Mouse (Mus musculus) heart, embryonic 11.5 days (tissue): ENCODE measurements around the gene Slc23a2. TPM values are rescaled to one million over a fixed set of nuclear protein-coding genes. Genes with fewer than 3 reads are reported as not detected.

ENCODE experiments used
- ATAC-seq: fragments of 200-750 bp; cut with Nextera tagmentation; replicated peaks from 2 replicates; pipeline ENCODE4 v1.8.0; 2017; ENCODE audit warnings: moderate library complexity; ENCODE audit not compliant: insufficient number of reproducible peaks, low FRiP score, low TSS enrichment
- H3K27ac ChIP-seq: fragments of 300-500 bp; sonication (generic); 2 replicates; pipeline ENCODE4 v1.5.1; 2014; ENCODE audit warnings: mild to moderate bottlenecking, low read depth, low read length
- H3K27me3 ChIP-seq: fragments of 300-500 bp; sonication (generic); 2 replicates; pipeline ENCODE4 v1.6.1; 2014; ENCODE audit warnings: mild to moderate bottlenecking, low read length, mixed read lengths; ENCODE audit not compliant: control insufficient read depth, insufficient read depth
- H3K36me3 ChIP-seq: fragments of 300-500 bp; sonication (generic); 2 replicates; pipeline ENCODE4 v1.6.1; 2014; ENCODE audit warnings: mild to moderate bottlenecking, low read length, moderate library complexity, mixed read lengths; ENCODE audit not compliant: control insufficient read depth, insufficient read depth
- H3K4me1 ChIP-seq: fragments of 300-500 bp; sonication (generic); 2 replicates; pipeline ENCODE4 v1.6.1; 2014; ENCODE audit warnings: low read length; ENCODE audit not compliant: control insufficient read depth, insufficient read depth
- H3K4me2 ChIP-seq: fragments of 300-500 bp; sonication (generic); 2 replicates; pipeline ENCODE4 v1.6.1; 2014; ENCODE audit warnings: mild to moderate bottlenecking, moderate library complexity
- H3K4me3 ChIP-seq: fragments of 300-500 bp; sonication (generic); 2 replicates; pipeline ENCODE4 v1.5.1; 2014; ENCODE audit warnings: low read depth, low read length
- H3K9ac ChIP-seq: fragments of 300-500 bp; sonication (generic); 2 replicates; pipeline ENCODE4 v1.6.1; 2014; ENCODE audit warnings: mild to moderate bottlenecking, low read depth, low read length, moderate library complexity
- H3K9me3 ChIP-seq: fragments of 300-500 bp; sonication (generic); replicated peaks from 2 replicates; pipeline ENCODE4 v1.6.1; 2016; ENCODE audit warnings: low read length; ENCODE audit not compliant: control insufficient read depth
- WGBS: fragments of 180-500 bp; shearing (Covaris S2); extraction: QIAGEN DNeasy Blood & Tissue Kit; methylation state at CpG from one replicate; pipeline ENCODE4 v1.1.7; 2014; ENCODE audit not compliant: insufficient replicate concordance; 5-methylcytosine and 5-hydroxymethylcytosine counted together
- polyA plus RNA-seq: library from polyadenylated mRNA; unstranded; fragments of >200 nt; fragmentation: Nextera tagmentation; extraction: Ambion mirVana; gene quantifications from 2 replicates; pipeline ENCODE4 v1.2.1, GENCODE M21; 2014

Gene Slc23a2
- polyA plus RNA-seq, 1 experiment from 2014 or later, result 8.7 TPM

DNA sequence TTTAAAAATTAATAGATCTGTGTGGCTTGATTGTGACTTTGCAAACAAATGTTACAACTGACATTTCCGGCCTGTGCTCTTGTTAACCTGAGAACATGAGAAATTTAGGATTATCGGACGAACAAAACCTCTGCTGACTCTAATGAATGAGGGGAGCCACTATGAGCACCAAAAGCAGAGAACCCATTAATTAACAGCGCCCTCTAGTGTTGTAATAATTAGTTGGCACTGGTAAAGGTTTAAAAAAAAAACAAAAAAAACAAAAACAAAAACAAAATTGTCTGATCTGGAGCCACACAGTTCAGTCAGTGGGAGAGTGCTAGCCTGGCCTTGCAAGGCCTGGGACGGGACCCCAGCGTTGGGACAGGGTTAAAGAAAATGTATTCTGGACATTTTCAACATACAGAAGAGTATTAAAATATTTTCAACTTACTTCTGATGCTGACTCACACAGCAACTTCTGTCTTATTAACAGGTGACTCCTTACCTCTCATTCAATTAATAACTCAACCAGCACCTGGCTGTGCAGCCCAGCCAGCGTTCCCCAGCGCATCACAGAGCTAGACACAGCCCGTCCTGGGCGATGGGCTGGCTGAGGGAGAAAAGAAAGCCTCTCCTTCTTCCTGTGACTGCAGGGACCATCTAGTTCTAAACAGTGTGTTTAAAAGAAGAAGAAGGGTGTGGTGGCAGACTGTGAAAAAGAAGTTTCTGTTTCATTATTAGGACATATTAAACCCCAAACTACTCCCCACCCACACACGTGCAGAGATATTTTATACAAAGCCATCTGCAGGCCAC is 30.7 kb downstream of the Slc23a2 start:
- Histone ChIP-seq H3K27ac (no peak overlapping the region), H3K4me2 (no peak overlapping the region), H3K4me3 (no peak overlapping the region), H3K4me1 (0 out of 2 replicates have a peak, but pooled peaks cover 5% of the 10 kb centered on the region), H3K36me3 (no peaks in the 10 kb centered on the region), H3K9me3 (no peaks in the 10 kb centered on the region), H3K27me3 (no peaks in the 10 kb centered on the region), H3K9ac (no peak overlapping the region)
- no peak for ATAC-seq
- 59% methylated on average over 11 of the region's 11 CpGs for WGBS

DNA sequence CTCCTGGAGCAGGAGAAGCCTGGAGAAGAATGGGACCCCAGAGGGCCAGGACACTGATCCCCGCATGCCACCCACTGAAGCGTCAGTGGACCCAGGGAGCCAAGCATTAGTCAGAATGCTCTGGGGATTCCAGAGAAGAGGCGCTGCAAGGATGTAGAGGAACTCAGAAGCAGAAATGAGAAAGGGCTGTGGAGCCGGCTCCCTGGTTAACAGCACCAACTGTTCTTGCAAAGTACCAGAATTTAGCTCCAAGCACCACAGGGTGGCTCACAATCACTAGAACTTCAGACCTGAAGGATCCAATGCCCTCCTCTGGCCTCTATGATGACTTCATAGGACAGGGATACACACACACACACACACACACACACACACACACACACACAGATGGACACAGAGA is 32.6 kb downstream of the Slc23a2 start:
- H3K4me1 ChIP-seq, result peaks cover 5% of the 10 kb centered on the region; the same call in 1 of the 2 replicates
- no peak for ATAC-seq
- no peak overlapping the region for H3K9ac ChIP-seq
- no peak overlapping the region for H3K4me2 ChIP-seq
- H3K36me3 ChIP-seq, result no peaks in the 10 kb centered on the region
- WGBS, result 83% methylated on average over 4 of the region's 4 CpGs
- H3K27me3 ChIP-seq, result no peaks in the 10 kb centered on the region
- no peak overlapping the region for H3K4me3 ChIP-seq
- H3K9me3 ChIP-seq, result no peaks in the 10 kb centered on the region
- H3K27ac ChIP-seq, result no peak overlapping the region

DNA sequence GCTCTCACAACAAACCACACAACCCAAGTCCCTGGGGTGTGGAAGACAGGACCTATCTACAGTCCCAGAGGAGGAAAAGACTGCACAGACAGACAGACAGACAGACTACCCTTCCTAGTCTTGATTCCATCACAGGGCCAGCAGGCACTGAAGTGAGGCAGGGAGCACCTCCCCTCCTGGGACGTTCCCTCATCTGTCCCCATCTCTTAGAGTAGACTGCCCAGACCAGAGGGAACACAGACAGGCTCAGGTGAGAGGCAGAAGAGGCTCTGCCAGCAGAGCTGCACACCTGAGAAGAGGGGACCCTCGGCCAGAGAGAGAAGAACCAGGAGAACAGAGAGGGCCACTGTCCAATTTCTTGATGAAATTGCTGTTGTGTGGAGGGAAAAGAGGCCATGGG is 33.0 kb downstream of the Slc23a2 start:
- no peak overlapping the region for H3K27ac ChIP-seq
- no peak overlapping the region for H3K9ac ChIP-seq
- WGBS, result 63% methylated on average over 2 of the region's 2 CpGs
- no peak overlapping the region for H3K4me3 ChIP-seq
- no peaks in the 10 kb centered on the region for H3K27me3 ChIP-seq
- H3K4me2 ChIP-seq, result no peak overlapping the region
- no peaks in the 10 kb centered on the region for H3K36me3 ChIP-seq
- no peaks in the 10 kb centered on the region for H3K9me3 ChIP-seq
- no peak for ATAC-seq
- H3K4me1 ChIP-seq, result peaks cover 6% of the 10 kb centered on the region; the same call in 1 of the 2 replicates

DNA sequence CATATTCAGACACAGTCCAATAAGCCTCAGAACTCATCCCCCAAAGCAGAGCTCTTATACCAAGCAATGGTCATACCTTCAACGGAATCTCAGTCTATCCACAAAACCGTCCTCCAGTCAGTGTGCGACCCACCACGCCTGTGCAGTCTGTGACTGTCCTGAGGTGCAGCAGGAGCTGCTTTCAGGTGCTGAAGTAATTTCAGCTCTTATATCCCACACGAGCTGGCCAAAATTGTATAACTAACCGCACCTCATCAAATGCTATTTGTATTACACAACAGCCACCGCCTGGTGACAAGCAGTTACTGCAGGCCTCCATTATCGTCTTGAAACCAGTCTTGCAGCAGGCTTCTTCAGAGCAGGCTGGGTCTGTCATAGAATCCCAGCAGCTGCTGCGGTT is 33.6 kb downstream of the Slc23a2 start:
- Histone ChIP-seq H3K4me1 (peaks cover 11% of the 10 kb centered on the region; the same call in 1 of the 2 replicates), H3K9me3 (no peaks in the 10 kb centered on the region), H3K36me3 (no peaks in the 10 kb centered on the region), H3K4me3 (no peak overlapping the region), H3K4me2 (no peak overlapping the region), H3K27ac (no peak overlapping the region; the same call in 1 of the 2 replicates), H3K27me3 (no peaks in the 10 kb centered on the region), H3K9ac (no peak overlapping the region)
- ATAC-seq, result no peak
- WGBS, result 48% methylated on average over 9 of the region's 9 CpGs

DNA sequence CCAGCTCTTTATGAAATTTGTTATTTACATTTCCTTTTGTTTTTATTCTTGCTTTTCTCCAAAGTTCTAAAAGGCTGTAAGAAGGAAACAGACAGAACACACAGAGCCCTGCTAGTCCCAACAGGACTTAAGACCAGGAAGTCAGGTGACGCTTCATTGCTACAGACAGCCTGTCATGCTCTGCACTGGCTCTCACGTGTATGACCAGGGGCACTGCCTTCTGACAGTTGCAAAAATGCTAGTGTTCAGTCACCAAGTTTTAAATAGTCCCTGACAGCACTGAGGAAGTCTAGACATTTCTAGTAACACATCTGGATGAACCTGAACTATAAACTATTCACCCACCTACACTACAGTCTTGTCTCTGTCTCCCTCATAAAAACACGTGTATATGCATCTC is 34.2 kb downstream of the Slc23a2 start:
- no peak overlapping the region for H3K4me2 ChIP-seq
- H3K27ac ChIP-seq, result no peak overlapping the region; the same call in 1 of the 2 replicates
- H3K4me3 ChIP-seq, result no peak overlapping the region
- no peaks in the 10 kb centered on the region for H3K9me3 ChIP-seq
- H3K9ac ChIP-seq, result no peak overlapping the region
- 44% methylated on average over 3 of the region's 3 CpGs for WGBS
- ATAC-seq, result no peak
- H3K27me3 ChIP-seq, result no peaks in the 10 kb centered on the region
- H3K4me1 ChIP-seq, result peaks cover 16% of the 10 kb centered on the region
- no peaks in the 10 kb centered on the region for H3K36me3 ChIP-seq

DNA sequence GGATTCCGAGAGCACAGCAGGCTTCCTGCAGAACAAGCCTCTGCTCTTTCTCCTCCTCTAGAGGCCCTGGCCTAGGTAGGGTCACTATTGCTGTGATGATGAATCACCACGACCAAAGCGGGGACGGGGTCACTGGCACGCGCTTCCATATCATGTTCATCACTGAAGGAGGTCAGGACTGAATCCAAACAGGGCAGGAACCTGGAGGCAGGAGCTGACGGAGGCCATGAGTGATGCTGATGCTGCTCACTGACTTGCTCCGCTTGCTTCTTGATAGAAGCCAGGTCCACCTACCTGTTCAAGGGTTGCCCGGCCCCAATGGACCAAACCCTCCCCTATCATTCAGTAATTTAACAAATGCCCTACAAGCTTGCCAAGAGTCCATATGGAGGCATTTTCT is 35.9 kb downstream of the Slc23a2 start:
- H3K27ac ChIP-seq, result no peak overlapping the region
- H3K9me3 ChIP-seq, result no peaks in the 10 kb centered on the region
- no peak overlapping the region for H3K4me2 ChIP-seq
- ATAC-seq, result no peak
- H3K27me3 ChIP-seq, result no peaks in the 10 kb centered on the region
- H3K36me3 ChIP-seq, result no peaks in the 10 kb centered on the region
- peaks cover 24% of the 10 kb centered on the region for H3K4me1 ChIP-seq
- no peak overlapping the region for H3K4me3 ChIP-seq
- 86% methylated on average over 9 of the region's 9 CpGs for WGBS
- H3K9ac ChIP-seq, result no peak overlapping the region

DNA sequence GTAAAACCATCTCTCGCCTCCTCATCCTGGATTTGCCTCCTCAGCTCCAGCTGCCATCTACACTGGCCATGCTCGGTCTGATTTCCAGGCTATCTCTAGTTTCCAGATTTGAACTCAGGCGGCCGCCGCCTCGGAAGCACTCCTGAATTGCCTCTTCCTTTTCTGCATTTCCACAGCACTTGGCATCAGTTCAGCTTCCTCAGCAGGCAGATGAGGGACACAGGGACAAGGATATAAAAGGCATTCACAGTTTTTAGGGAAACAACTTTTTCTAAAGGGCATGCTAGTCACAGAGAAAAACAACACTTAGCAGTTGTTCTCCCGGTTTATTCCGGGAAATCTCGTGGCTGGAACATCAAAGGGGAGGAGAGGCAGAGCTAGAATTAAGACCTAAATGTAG is 37.3 kb downstream of the Slc23a2 start:
- Histone ChIP-seq H3K9me3 (no peaks in the 10 kb centered on the region), H3K4me3 (no peak overlapping the region), H3K9ac (no peak overlapping the region), H3K27ac (no peak overlapping the region), H3K27me3 (no peaks in the 10 kb centered on the region), H3K36me3 (no peaks in the 10 kb centered on the region), H3K4me2 (no peak overlapping the region), H3K4me1 (peaks cover 34% of the 10 kb centered on the region)
- ATAC-seq, result no peak
- 43% methylated on average over 9 of the region's 9 CpGs for WGBS

DNA sequence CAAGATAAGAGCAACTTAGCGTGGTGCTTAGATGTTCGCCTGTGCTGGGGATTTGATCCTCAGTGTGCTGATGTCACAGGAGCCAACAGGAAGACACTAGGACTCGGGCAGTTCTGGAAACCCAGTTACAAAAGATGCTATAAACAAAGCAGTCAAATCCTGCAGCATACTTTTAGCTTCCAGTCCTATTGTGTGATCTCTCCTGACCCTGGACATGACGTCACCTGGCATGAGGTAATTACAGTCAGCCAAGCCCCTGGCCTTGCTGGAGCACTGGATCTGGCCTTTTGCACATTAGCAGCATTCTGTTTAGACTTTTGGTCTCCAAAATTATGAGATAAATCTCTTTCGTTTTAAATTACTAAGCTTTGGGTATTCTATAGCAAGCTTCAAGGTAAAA is 38.8 kb downstream of the Slc23a2 start:
- H3K9me3 ChIP-seq, result no peaks in the 10 kb centered on the region
- no peak overlapping the region for H3K9ac ChIP-seq
- no peaks in the 10 kb centered on the region for H3K27me3 ChIP-seq
- H3K36me3 ChIP-seq, result no peaks in the 10 kb centered on the region
- WGBS, result 44% methylated on average over 5 of the region's 5 CpGs
- no peak overlapping the region for H3K4me3 ChIP-seq
- no peak overlapping the region for H3K4me2 ChIP-seq
- peaks cover 34% of the 10 kb centered on the region for H3K4me1 ChIP-seq
- peak overlapping the region; percentile 13; the same call in 1 of the 2 replicates for H3K27ac ChIP-seq
- no peak for ATAC-seq

DNA sequence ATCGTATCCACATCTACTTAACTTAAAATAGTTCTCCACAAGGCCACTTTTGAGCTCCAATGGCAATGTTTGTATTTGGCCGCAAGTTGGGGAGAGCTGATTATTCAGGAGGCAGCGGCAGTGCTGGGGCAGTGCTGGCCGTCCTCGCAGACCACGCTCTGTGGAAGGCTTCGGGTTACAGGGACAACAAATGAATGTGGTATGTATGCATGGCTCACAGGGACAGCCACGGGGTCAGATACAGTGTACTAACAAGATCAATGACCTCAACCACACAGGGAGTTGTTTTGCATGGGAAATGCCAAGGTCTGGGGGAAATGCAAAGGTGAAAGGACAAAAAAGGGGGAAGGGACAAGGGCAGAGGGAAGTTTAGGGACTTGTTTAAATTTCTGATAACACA is 41.6 kb downstream of the Slc23a2 start:
- no peaks in the 10 kb centered on the region for H3K36me3 ChIP-seq
- no peak for ATAC-seq
- H3K4me2 ChIP-seq, result peak overlapping the region; percentile 45
- WGBS, result 9% methylated on average over 8 of the region's 8 CpGs
- H3K27me3 ChIP-seq, result no peaks in the 10 kb centered on the region
- H3K9me3 ChIP-seq, result no peaks in the 10 kb centered on the region
- H3K4me3 ChIP-seq, result no peak overlapping the region
- no peak overlapping the region for H3K9ac ChIP-seq
- peaks cover 31% of the 10 kb centered on the region for H3K4me1 ChIP-seq
- no peak overlapping the region for H3K27ac ChIP-seq
